Mouse (Mus musculus) small intestine, adult 2 months (tissue): ENCODE data around the gene Amer1. TPM values are rescaled to one million over a fixed set of nuclear protein-coding genes. Genes with fewer than 3 reads are reported as not detected.

Experiments
- H3K27ac ChIP-seq: fragments of 200-500 bp; 2 replicates; pipeline ENCODE4 v1.5.1; 2012; ENCODE audit warnings: low read depth, low read length, control low read depth, inconsistent platforms; ENCODE audit not compliant: insufficient read depth
- H3K27me3 ChIP-seq: fragments of 200-500 bp; 2 replicates; pipeline ENCODE4 v1.6.1; 2012; ENCODE audit warnings: mild to moderate bottlenecking, moderate library complexity, low read length, inconsistent platforms; ENCODE audit not compliant: control insufficient read depth, insufficient read depth
- H3K36me3 ChIP-seq: fragments of 200-500 bp; 2 replicates; pipeline ENCODE4 v1.6.1; 2012; ENCODE audit warnings: mild to moderate bottlenecking, low read length, control low read depth, inconsistent platforms; ENCODE audit not compliant: control insufficient read depth, insufficient read depth
- H3K4me1 ChIP-seq: fragments of 200-500 bp; 2 replicates; pipeline ENCODE4 v1.6.1; 2012; ENCODE audit warnings: low read length, inconsistent platforms, mixed read lengths; ENCODE audit not compliant: control insufficient read depth, insufficient read depth, insufficient read length
- H3K4me3 ChIP-seq: fragments of 200-500 bp; 2 replicates; pipeline ENCODE4 v1.5.1; 2012; ENCODE audit warnings: low read depth, mild to moderate bottlenecking, control low read depth, inconsistent platforms, low read length, moderate library complexity
- CTCF ChIP-seq: fragments of 200-500 bp; IDR thresholded peaks from 2 replicates; pipeline ENCODE4 v1.5.1; 2012; ENCODE audit warnings: low read depth, mild to moderate bottlenecking, control low read depth, inconsistent platforms, low read length, moderate library complexity, mixed read lengths; ENCODE audit not compliant: insufficient replicate concordance, insufficient read length; ENCODE audit errors: extremely low read depth
- POLR2A ChIP-seq: fragments of 200-500 bp; IDR thresholded peaks from 2 replicates; pipeline ENCODE4 v1.6.1; 2012; ENCODE audit warnings: low read depth, mild to moderate bottlenecking, control low read depth, inconsistent platforms, low read length, moderate library complexity
- WGBS: fragments of 180-500 bp; shearing (Covaris S2); methylation state at CpG from one replicate; pipeline ENCODE4 v1.1.7; 2018; 5-methylcytosine and 5-hydroxymethylcytosine counted together
- polyA plus RNA-seq: library from polyadenylated mRNA; depleted of rRNA; stranded (reverse); fragments of >200 nt; gene quantifications from 2 replicates; pipeline ENCODE4 v1.2.3, GENCODE M21; 2012; rRNA removed

Amer1 gene
- 0.39 and 0.62 TPM in 2 replicates for polyA plus RNA-seq

DNA sequence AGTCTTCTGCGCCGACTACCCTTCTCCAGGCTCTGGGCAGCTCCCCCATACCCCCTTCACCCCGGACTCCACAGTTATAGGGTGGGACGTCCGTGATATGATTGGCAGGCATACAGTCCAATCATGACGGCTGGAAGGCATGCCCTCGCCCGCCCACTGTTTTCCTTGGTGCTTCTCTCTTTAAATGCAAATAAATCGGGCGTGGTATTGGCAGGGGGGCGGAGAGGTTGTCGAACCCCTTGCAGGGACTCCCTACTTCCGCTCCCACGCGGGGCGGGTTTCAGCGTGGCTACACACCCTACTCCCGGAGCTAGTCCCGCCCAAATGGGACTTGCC is at the start of gene Amer1:
Gene Amer1 (minus strand): TSS at position 97 of the 336 bp plus-strand sequence.
- no peaks in the 10 kb centered on the region for H3K27me3 ChIP-seq
- no peaks in the 10 kb centered on the region for H3K36me3 ChIP-seq
- peaks cover 4% of the 10 kb centered on the region; the same call in 1 of the 2 replicates for H3K4me1 ChIP-seq
- peak within 1 kb of the TSS; percentile 98 for H3K4me3 ChIP-seq
- H3K27ac ChIP-seq, result peak within 1 kb of the TSS; percentile 81
- WGBS, result 9% methylated on average over 19 of the region's 19 CpGs
- TF ChIP-seq POLR2A (peak; percentile 24; the same call in 1 of the 2 replicates), CTCF (no peak)

GRCm38 (mm10) chrX:95457166-95457565 is 12.5 kb upstream of the Amer1 start:
- TF ChIP-seq POLR2A (no peak), CTCF (no peak)
- no peaks in the 10 kb centered on the region for H3K4me1 ChIP-seq
- 72% methylated on average over 3 of the region's 3 CpGs for WGBS
- H3K27me3 ChIP-seq, result no peaks in the 10 kb centered on the region
- no peaks in the 10 kb centered on the region for H3K36me3 ChIP-seq
- no peak overlapping the region for H3K4me3 ChIP-seq
- no peak overlapping the region for H3K27ac ChIP-seq

DNA sequence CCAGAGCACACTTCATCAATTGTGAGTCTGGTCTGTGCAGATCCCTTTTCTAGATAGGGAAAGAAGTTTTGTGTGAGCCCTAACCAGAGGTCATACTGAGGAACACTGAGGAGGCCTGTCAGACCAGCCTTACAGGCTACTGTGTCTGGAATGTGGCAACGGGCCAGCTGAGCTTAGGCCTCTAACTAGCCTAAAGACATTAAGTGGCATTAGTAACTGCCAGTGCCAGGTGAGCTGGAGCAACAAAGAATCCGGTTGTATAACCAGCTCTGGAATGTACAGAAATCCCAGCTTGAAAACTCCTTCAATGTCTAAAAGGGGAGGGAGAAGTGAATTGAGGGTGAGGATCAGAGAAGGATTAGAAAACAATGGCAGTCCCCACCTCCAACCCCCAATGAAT is 1.2 kb upstream of the Amer1 start:
- Histone ChIP-seq H3K4me1 (peaks cover 4% of the 10 kb centered on the region; the same call in 1 of the 2 replicates), H3K4me3 (no peak overlapping the region), H3K36me3 (no peaks in the 10 kb centered on the region), H3K27ac (no peak overlapping the region), H3K27me3 (no peaks in the 10 kb centered on the region)
- no peak for TF ChIP-seq CTCF
- 26% methylated on average over 2 of the region's 2 CpGs for WGBS

DNA sequence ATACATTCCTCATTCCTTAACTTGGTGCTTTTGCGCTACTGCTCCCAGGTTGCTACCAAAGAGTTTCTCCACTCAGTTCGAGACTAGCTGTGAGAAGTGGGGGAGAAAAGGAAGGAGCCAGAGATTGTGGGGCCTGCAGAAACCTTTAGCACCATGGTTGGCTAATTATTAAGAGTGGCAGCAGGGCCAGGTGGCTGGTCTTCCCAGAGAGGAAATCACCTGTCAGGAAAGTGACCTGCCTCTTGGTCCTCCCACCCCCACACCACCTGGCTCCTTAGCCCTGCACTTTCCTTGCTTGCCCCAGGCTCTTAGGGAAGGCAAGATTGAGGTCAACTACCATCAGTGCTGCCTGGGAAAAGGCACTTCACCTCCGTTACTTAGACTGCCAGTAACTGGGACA is 469 bp upstream of the Amer1 start:
- TF ChIP-seq CTCF (no peak), POLR2A (no peak)
- peaks cover 4% of the 10 kb centered on the region; the same call in 1 of the 2 replicates for H3K4me1 ChIP-seq
- 39% methylated on average over 3 of the region's 3 CpGs for WGBS
- H3K4me3 ChIP-seq, result peak overlapping the region; percentile 98
- peak overlapping the region; percentile 78 for H3K27ac ChIP-seq
- no peaks in the 10 kb centered on the region for H3K36me3 ChIP-seq
- no peaks in the 10 kb centered on the region for H3K27me3 ChIP-seq

GRCm38 (mm10) chrX:95443898-95444775 is 535 bp downstream of the Amer1 start:
- H3K27me3 ChIP-seq, result no peaks in the 10 kb centered on the region
- peak overlapping the region; percentile 98 for H3K4me3 ChIP-seq
- H3K4me1 ChIP-seq, result peaks cover 4% of the 10 kb centered on the region; the same call in 1 of the 2 replicates
- TF ChIP-seq CTCF (no peak), POLR2A (0 out of 2 replicates have a peak, but pooled peaks have one; percentile 5)
- 18% methylated on average over 42 of the region's 42 CpGs for WGBS
- no peaks in the 10 kb centered on the region for H3K36me3 ChIP-seq
- peak overlapping the region; percentile 81 for H3K27ac ChIP-seq

GRCm38 (mm10) chrX:95443390-95443789 is 1.3 kb downstream of the Amer1 start:
- Histone ChIP-seq H3K36me3 (no peaks in the 10 kb centered on the region), H3K27ac (peak overlapping the region; percentile 37; the same call in 1 of the 2 replicates), H3K27me3 (no peaks in the 10 kb centered on the region), H3K4me1 (peaks cover 4% of the 10 kb centered on the region; the same call in 1 of the 2 replicates), H3K4me3 (peak overlapping the region; percentile 35)
- TF ChIP-seq POLR2A (no peak), CTCF (no peak)
- WGBS, result 35% methylated on average over 12 of the region's 12 CpGs

GRCm38 (mm10) chrX:95442261-95442660 is 2.4 kb downstream of the Amer1 start:
- 25% methylated on average over 1 of the region's 1 CpGs for WGBS
- H3K27me3 ChIP-seq, result no peaks in the 10 kb centered on the region
- TF ChIP-seq POLR2A, result no peak
- H3K36me3 ChIP-seq, result no peaks in the 10 kb centered on the region
- peaks cover 4% of the 10 kb centered on the region; the same call in 1 of the 2 replicates for H3K4me1 ChIP-seq
- no peak overlapping the region for H3K27ac ChIP-seq
- H3K4me3 ChIP-seq, result no peak overlapping the region
